Mouse (Mus musculus) right cerebral cortex, postnatal 10 days (tissue): ENCODE data around the gene Usp10.

Source experiments
- DNase-seq, 2 experiments: peaks; one replicate each; pipeline ENCODE4 v3.0.0; 2021; ENCODE audit warnings: low spot score in 2 of 2

The Usp10 gene

GRCm38 (mm10) chr8:119915298-119915697, 5.1 kb downstream of the Usp10 start:
- no peak for DNase-seq

GRCm38 (mm10) chr8:119916237-119916892, 6.2 kb downstream of the Usp10 start:
- DNase-seq: no peak

GRCm38 (mm10) chr8:119917415-119917814, 7.3 kb downstream of the Usp10 start:
- no peak for DNase-seq

GRCm38 (mm10) chr8:119918155-119918567, 8.0 kb downstream of the Usp10 start:
- no peak for DNase-seq

DNA sequence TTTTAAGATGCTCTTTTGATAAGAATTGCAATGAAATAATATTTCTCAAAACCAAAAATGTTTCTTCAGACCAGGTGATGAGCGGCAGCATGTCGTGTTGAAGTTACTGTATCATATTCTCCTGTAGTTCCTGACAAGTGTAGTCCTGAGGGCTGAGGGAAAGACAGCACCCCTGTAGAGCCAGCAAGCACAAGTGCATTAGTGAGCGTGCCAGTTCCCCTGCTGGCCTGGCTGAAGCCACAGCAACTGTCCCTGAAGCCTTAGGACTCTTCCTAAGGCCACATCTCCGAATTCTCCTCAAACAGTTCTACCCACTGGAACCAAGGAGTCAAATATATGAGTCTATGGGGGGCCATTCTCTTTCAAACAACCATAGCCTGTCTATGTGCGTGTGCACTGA, 13.1 kb downstream of the Usp10 start:
- DNase-seq: no peak

- no peak for DNase-seq
Observed at GRCm38 (mm10) chr8:119925428-119925827, 15.3 kb downstream of the Usp10 start.

DNA sequence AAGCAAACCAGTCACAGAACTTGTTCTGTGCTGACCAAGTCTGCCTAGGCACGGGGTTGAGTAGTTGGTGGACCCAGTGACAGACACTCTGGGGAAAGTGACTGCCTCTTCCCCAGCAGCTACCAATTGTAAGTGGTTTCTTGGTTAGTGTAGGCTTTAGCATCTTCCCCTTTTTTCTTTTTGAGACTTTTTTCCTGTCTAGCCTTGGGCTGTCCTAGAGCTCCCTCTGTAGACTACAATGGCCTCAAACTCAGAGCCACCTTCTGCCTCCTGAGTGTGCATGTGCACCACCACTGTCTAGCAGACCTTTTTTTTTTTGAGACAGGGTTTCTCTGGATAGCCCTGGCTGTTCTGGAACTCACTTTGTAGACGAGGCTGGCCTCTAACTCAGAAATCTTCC, 16.3 kb downstream of the Usp10 start:
- DNase-seq: no peak

GRCm38 (mm10) chr8:119927422-119928092, 17.4 kb downstream of the Usp10 start:
- DNase-seq: peak in 1 of 2 experiments; percentile 45

DNA sequence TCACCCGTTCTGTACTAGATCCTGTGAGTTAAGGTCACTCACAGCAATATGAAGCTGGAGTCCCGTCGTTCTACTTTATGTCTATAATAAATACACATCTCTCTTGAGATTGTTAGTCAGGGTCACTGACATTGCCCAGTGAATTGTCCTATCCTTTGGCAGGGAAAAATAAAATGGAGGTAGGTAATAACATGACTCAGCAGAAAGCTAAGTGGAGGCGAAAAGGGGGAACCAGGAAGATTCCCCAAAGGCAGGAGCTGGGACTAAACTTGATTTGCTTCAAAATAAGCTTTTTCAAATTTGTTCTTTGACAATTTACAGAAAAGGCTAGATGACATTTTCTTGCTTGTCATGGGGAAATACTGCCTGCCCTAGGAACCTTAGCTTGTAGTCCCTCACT, 21.2 kb downstream of the Usp10 start:
- no peak for DNase-seq

DNA sequence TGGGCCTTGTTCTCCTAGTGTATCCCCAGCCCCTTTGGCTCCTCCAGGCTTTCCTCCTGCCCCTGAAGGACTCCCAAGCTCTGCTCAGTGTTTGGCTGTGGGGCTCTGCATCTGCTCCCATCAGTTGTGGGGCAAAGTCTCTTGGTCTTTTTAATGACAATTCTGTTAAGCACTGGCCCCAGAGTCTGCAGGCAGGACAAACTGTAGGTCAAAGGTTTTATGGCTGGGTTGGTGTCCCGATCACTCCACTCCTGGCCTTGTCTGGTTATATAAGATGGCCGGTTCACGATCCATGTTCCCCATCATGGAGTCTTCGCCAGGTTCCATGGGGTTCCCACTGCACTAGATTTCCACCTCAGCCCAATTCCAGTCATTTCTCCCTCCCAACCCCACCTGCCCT, 23.5 kb downstream of the Usp10 start:
- no peak for DNase-seq

GRCm38 (mm10) chr8:119935541-119935940, 25.4 kb downstream of the Usp10 start:
- DNase-seq: no peak

- DNase-seq: no peak
Observed at GRCm38 (mm10) chr8:119938481-119938880, 28.3 kb downstream of the Usp10 start.

GRCm38 (mm10) chr8:119939336-119939735, 29.2 kb downstream of the Usp10 start:
- DNase-seq: no peak

GRCm38 (mm10) chr8:119941471-119941870, 31.3 kb downstream of the Usp10 start:
- no peak for DNase-seq

- no peak for DNase-seq
Observed at GRCm38 (mm10) chr8:119943616-119944015, 33.5 kb downstream of the Usp10 start.

DNA sequence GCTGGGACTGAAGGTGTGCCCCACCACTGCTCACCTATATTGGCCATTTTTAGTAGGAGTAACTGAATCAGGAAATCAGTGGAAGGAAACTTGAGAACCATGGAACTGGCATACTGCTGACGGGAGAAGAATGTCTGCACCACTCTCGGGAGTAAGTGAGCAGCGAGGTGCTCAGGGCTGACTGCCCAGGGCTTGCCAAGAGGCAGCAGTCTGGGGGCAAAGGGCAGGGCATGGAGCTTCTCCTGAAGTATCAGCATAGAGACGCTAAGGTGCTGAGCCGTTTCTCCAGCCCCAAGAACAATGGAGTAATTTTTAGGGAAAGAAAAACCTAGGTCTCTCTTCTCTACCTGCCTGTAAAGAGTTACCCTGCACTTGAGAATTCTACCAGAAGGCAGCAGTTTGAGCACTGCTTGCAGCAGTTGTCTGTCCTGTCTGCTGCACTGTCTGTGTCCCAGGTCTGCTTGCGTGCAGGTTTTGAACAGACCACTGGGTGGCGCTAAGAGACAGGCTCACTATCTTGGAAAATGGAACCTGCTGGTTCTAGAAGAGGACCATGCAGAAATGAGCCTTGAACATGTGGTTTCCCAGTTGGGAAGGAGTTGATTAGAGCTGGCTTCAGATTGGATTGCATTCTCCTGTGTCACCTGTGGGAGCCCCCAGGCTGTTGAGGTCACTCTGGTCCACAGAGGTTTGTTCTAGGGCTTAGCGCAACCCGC, 34.1 kb downstream of the Usp10 start:
- DNase-seq: peak; percentile 79 to 86

- no peak for DNase-seq
Observed at GRCm38 (mm10) chr8:119946326-119946865, 36.2 kb downstream of the Usp10 start.

- DNase-seq: no peak
Observed at GRCm38 (mm10) chr8:119947653-119948052, 37.5 kb downstream of the Usp10 start.

GRCm38 (mm10) chr8:119948340-119948739, 38.2 kb downstream of the Usp10 start:
- no peak for DNase-seq

DNA sequence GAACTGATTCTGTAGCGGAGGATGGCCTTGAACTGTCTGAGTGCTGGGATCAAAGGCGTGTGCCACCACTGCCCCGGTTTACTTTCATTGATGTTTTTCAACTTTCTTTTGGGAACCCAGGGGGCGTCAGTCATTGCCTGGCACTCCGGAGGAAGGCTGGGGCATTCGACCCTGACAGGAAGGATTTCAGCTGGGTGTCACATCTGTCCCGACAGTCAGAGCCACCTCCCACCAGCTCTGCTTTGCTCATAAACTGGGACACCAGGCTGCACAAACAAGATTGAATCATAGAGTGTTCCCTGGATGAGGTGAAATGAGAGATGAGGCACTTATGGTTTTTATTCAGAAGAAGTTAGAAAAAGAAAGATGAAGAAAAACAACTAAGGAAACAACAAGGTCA, 42.1 kb downstream of the Usp10 start:
- no peak for DNase-seq

DNA sequence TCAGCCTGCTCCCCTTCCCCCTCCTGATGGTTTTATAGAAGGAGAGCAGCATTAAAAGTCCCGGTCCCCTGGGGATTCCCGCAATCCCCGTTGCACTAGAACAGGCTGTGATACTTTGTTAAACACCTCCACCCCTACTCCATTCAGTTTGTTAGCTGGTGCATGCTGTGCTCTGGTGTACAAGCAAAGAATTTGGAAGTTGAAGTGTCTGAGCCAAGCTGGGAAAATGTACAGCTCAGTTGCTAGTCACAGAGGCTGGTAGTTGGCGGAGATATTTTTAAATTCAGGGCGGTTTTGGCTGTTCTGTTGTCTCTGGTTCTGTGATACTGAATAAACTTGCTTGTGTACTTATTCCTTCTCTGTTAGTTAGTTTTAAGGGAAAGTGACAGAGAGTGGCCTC, 42.6 kb downstream of the Usp10 start:
- peak; percentile 48 to 62 for DNase-seq

GRCm38 (mm10) chr8:119955333-119955732, 45.2 kb downstream of the Usp10 start:
- DNase-seq: peak in 1 of 2 experiments; percentile 53

DNA sequence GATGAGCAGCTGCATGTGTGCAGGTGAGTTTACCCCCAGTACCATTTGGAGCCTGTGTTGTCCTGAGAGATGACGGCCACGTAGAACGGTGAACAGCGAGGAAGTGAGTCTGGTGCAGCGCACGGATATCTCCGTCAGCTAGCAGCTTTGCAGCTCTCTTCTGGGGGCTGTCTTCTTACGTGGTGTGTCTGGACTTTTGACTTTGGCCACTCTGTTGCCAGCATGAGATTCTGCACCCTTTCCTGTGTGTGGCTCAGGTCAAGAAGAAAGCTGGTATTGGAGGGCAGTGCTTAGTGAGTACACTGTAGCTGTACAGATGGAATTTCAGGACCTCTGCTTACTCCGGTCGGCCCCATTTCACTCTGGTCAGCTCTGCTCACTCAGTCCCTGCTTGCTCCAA, 47.9 kb downstream of the Usp10 start:
- DNase-seq: no peak
